Mouse (Mus musculus) CH12.LX (cell line): Measurements from ENCODE around the gene Hand2.

ENCODE experiments used
- CHD2 ChIP-seq: IDR thresholded peaks from 2 replicates; pipeline ENCODE4 v1.6.1; 2011; ENCODE audit warnings: low read length, improper control_type of control experiment
- CTCF ChIP-seq, 2 experiments: IDR thresholded peaks in 1 of 2; conservative IDR thresholded peaks in 1 of 2; 2 replicates each; pipeline ENCODE4 v1.5.1; 2011 to 2012; ENCODE audit warnings: low read depth in 2 of 2, low read length in 2 of 2, improper control_type of control experiment in 1 of 2, inconsistent platforms in 1 of 2, mild to moderate bottlenecking in 1 of 2, moderate library complexity in 1 of 2
- ELF1 ChIP-seq: IDR thresholded peaks from 2 replicates; pipeline ENCODE4 v1.6.1; 2014; ENCODE audit warnings: low read depth, mild to moderate bottlenecking, inconsistent platforms, low read length, improper control_type of control experiment
- GABPA ChIP-seq: IDR thresholded peaks from 2 replicates; pipeline ENCODE4 v1.6.1; 2012; ENCODE audit warnings: low read depth, low read length, improper control_type of control experiment, inconsistent platforms; ENCODE audit not compliant: insufficient replicate concordance
- HCFC1 ChIP-seq: IDR thresholded peaks from 2 replicates; pipeline ENCODE4 v1.6.1; 2012; ENCODE audit warnings: low read depth, mild to moderate bottlenecking, inconsistent platforms, low read length, improper control_type of control experiment
- MXI1 ChIP-seq: IDR thresholded peaks from 2 replicates; pipeline ENCODE4 v1.6.1; 2011; ENCODE audit warnings: mild to moderate bottlenecking, low read depth, low read length, improper control_type of control experiment
- NRF1 ChIP-seq: IDR thresholded peaks from 2 replicates; pipeline ENCODE4 v1.6.1; 2014; ENCODE audit warnings: low read depth, mild to moderate bottlenecking, inconsistent platforms, low read length, improper control_type of control experiment, moderate library complexity
- POLR2A ChIP-seq: IDR thresholded peaks from 2 replicates; pipeline ENCODE4 v1.6.1; 2011; ENCODE audit warnings: low read depth, mild to moderate bottlenecking, improper control_type of control experiment, low read length
- TCF12 ChIP-seq: IDR thresholded peaks from 2 replicates; pipeline ENCODE4 v1.6.1; 2014; ENCODE audit warnings: low read depth, mild to moderate bottlenecking, inconsistent platforms, low read length, improper control_type of control experiment
- USF1 ChIP-seq: IDR thresholded peaks from 2 replicates; pipeline ENCODE4 v1.6.1; 2014; ENCODE audit warnings: low read depth, mild to moderate bottlenecking, inconsistent platforms, low read length, improper control_type of control experiment

DNA sequence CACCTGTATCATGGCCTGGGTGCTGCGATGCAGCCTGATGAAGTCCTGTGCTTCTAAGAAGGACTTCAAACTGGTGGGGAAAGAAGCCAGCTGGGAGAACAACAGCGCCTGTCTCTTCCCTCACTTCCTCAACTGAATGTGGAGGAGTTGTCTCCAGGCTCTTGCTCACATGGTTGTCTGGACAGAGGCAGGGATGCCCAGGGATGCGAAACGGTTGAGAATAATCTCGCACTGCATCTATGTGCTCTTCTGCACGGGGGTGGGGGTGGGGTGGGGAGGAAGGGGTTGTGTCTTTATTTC is 20.7 kb downstream of the Hand2 start:
- TF ChIP-seq POLR2A (no peak), CTCF (conservative IDR thresholded peaks at IDR 0.05 in 1 of 2, IDR thresholded peaks at IDR 0.05 in 1 of 2; ENCODE audit: low read depth in 2 of 2, low read length in 2 of 2) (no peak), TCF12 (no peak), ELF1 (no peak), CHD2 (no peak), USF1 (no peak), HCFC1 (no peak), GABPA (no peak), MXI1 (no peak), NRF1 (no peak)
